Mouse (Mus musculus) CH12.LX (cell line): ENCODE measurements around the gene Dpy19l3. TPM values are rescaled to one million over a fixed set of nuclear protein-coding genes. Genes with fewer than 3 reads are reported as not detected.
A peak's percentile ranks its signal among the peaks of the same experiment; 100 is the strongest.

ENCODE experiments used
- DNase-seq: peaks from one replicate; pipeline ENCODE4 v3.0.0-alpha.2; 2013; ENCODE audit errors: extremely low read depth
- H3K27ac ChIP-seq: 2 replicates; pipeline ENCODE4 v1.5.1; 2012; ENCODE audit warnings: low read depth, mild to moderate bottlenecking, control low read depth, moderate library complexity; ENCODE audit not compliant: insufficient read depth
- H3K27me3 ChIP-seq: replicated peaks from 2 replicates; pipeline ENCODE3; 2012; ENCODE audit warnings: inconsistent platforms
- H3K36me3 ChIP-seq, 2 experiments: replicated peaks in 1 of 2; 2 replicates each; pipeline versions ENCODE3 to v1.6.1; 2012; ENCODE audit warnings: inconsistent platforms in 1 of 2, low read length in 1 of 2, mild to moderate bottlenecking in 1 of 2, mixed read lengths in 1 of 2, moderate library complexity in 1 of 2; ENCODE audit not compliant: control insufficient read depth in 1 of 2, insufficient read depth in 1 of 2
- H3K4me1 ChIP-seq, 2 experiments: 2 replicates each; pipeline ENCODE4 v1.6.1; 2012; ENCODE audit warnings: inconsistent platforms in 1 of 2, moderate library complexity in 1 of 2; ENCODE audit not compliant: insufficient read depth in 2 of 2, control insufficient read depth in 1 of 2
- H3K4me2 ChIP-seq: 2 replicates; pipeline ENCODE4 v1.6.1; 2012; ENCODE audit warnings: low read depth, mild to moderate bottlenecking, control low read depth; ENCODE audit not compliant: poor library complexity, insufficient read depth, severe bottlenecking
- H3K4me3 ChIP-seq, 3 experiments: fragments of 150-350 bp in 1 of 3; sonication (generic) in 1 of 3; replicated peaks in 1 of 3; 2 replicates each; pipeline versions ENCODE3 to v1.5.1; 2011 to 2012; ENCODE audit warnings: low read depth in 2 of 3, low read length in 2 of 3, mild to moderate bottlenecking in 2 of 3, moderate library complexity in 2 of 3, control low read depth in 1 of 3, improper control_type of control experiment in 1 of 3, inconsistent platforms in 1 of 3, mixed read lengths in 1 of 3; ENCODE audit not compliant: poor library complexity in 1 of 3
- H3K79me2 ChIP-seq: replicated peaks from 2 replicates; pipeline ENCODE4 v1.6.1; 2012; ENCODE audit warnings: mild to moderate bottlenecking, moderate library complexity; ENCODE audit not compliant: control insufficient read depth, poor library complexity, insufficient read depth, severe bottlenecking; ENCODE audit errors: extremely low read depth
- H3K9ac ChIP-seq: 2 replicates; pipeline ENCODE4 v1.6.1; 2012; ENCODE audit warnings: low read depth, mild to moderate bottlenecking, control low read depth, moderate library complexity; ENCODE audit not compliant: insufficient read depth
- H3K9me3 ChIP-seq: replicated peaks from 2 replicates; pipeline ENCODE3; 2012; ENCODE audit warnings: low read length, inconsistent platforms, mixed read lengths
- BHLHE40 ChIP-seq: IDR thresholded peaks from 2 replicates; pipeline ENCODE4 v1.6.1; 2011; ENCODE audit warnings: mild to moderate bottlenecking, low read depth, low read length, improper control_type of control experiment
- CHD1 ChIP-seq: IDR thresholded peaks from 2 replicates; pipeline ENCODE4 v1.6.1; 2012; ENCODE audit warnings: low read depth, low read length, improper control_type of control experiment, inconsistent platforms
- CTCF ChIP-seq, 2 experiments: IDR thresholded peaks in 1 of 2; conservative IDR thresholded peaks in 1 of 2; 2 replicates each; pipeline ENCODE4 v1.5.1; 2011 to 2012; ENCODE audit warnings: low read depth in 2 of 2, low read length in 2 of 2, improper control_type of control experiment in 1 of 2, inconsistent platforms in 1 of 2, mild to moderate bottlenecking in 1 of 2, moderate library complexity in 1 of 2
- E2F4 ChIP-seq: IDR thresholded peaks from 2 replicates; pipeline ENCODE4 v1.6.1; 2011; ENCODE audit warnings: low read depth, low read length, improper control_type of control experiment; ENCODE audit not compliant: insufficient replicate concordance
- ELF1 ChIP-seq: IDR thresholded peaks from 2 replicates; pipeline ENCODE4 v1.6.1; 2014; ENCODE audit warnings: low read depth, mild to moderate bottlenecking, inconsistent platforms, low read length, improper control_type of control experiment
- EP300 ChIP-seq: IDR thresholded peaks from 2 replicates; pipeline ENCODE4 v1.6.1; 2011; ENCODE audit warnings: low read length, improper control_type of control experiment
- ETS1 ChIP-seq: conservative IDR thresholded peaks from 2 replicates; pipeline ENCODE4 v1.6.1; 2012; ENCODE audit warnings: low read depth, mild to moderate bottlenecking, inconsistent platforms, low read length, improper control_type of control experiment, moderate library complexity
- HCFC1 ChIP-seq: IDR thresholded peaks from 2 replicates; pipeline ENCODE4 v1.6.1; 2012; ENCODE audit warnings: low read depth, mild to moderate bottlenecking, inconsistent platforms, low read length, improper control_type of control experiment
- IRF4 ChIP-seq: IDR thresholded peaks from 2 replicates; pipeline ENCODE4 v1.6.1; 2014; ENCODE audit warnings: low read depth, mild to moderate bottlenecking, inconsistent platforms, low read length, improper control_type of control experiment
- JUND ChIP-seq: conservative IDR thresholded peaks from 2 replicates; pipeline ENCODE4 v1.6.1; 2011; ENCODE audit warnings: low read depth, low read length, improper control_type of control experiment
- MAFK ChIP-seq: IDR thresholded peaks from 2 replicates; pipeline ENCODE4 v1.6.1; 2011; ENCODE audit warnings: low read length, improper control_type of control experiment; ENCODE audit not compliant: insufficient replicate concordance
- MAX ChIP-seq: IDR thresholded peaks from 2 replicates; pipeline ENCODE4 v1.6.1; 2011; ENCODE audit warnings: low read length, improper control_type of control experiment
- MEF2A ChIP-seq: IDR thresholded peaks from 2 replicates; pipeline ENCODE4 v1.6.1; 2014; ENCODE audit warnings: low read depth, mild to moderate bottlenecking, inconsistent platforms, low read length, improper control_type of control experiment, borderline replicate concordance
- NRF1 ChIP-seq: IDR thresholded peaks from 2 replicates; pipeline ENCODE4 v1.6.1; 2014; ENCODE audit warnings: low read depth, mild to moderate bottlenecking, inconsistent platforms, low read length, improper control_type of control experiment, moderate library complexity
- POLR2A ChIP-seq: IDR thresholded peaks from 2 replicates; pipeline ENCODE4 v1.6.1; 2011; ENCODE audit warnings: low read depth, mild to moderate bottlenecking, improper control_type of control experiment, low read length
- RAD21 ChIP-seq: IDR thresholded peaks from 2 replicates; pipeline ENCODE4 v1.6.1; 2011; ENCODE audit warnings: low read depth, mild to moderate bottlenecking, low read length, improper control_type of control experiment, moderate library complexity
- SMC3 ChIP-seq: IDR thresholded peaks from 2 replicates; pipeline ENCODE4 v1.6.1; 2011; ENCODE audit warnings: low read depth, low read length, improper control_type of control experiment
- TCF12 ChIP-seq: IDR thresholded peaks from 2 replicates; pipeline ENCODE4 v1.6.1; 2014; ENCODE audit warnings: low read depth, mild to moderate bottlenecking, inconsistent platforms, low read length, improper control_type of control experiment
- ZMIZ1 ChIP-seq: IDR thresholded peaks from 2 replicates; pipeline ENCODE4 v1.6.1; 2012; ENCODE audit warnings: low read depth, mild to moderate bottlenecking, inconsistent platforms, low read length, improper control_type of control experiment
- dilution Hi-C: fragments of 300-500 bp; cut with MboI; formaldehyde crosslinking; loops from 2 replicates; pipeline ENCODE4 v1.14.3; 2020; ENCODE audit warnings: low sequenced_read_pairs; ENCODE audit not compliant: extremely low pct_unique_long_range_greater_than_20kb, extremely low pct_ligation_motif_present
- in situ Hi-C: fragments of 300-500 bp; cut with MboI; formaldehyde crosslinking; loops from 3 replicates; pipeline ENCODE4 v1.14.3; 2019; ENCODE audit warnings: low sequenced_read_pairs, low pct_ligation_motif_present, low pct_unique_long_range_greater_than_20kb, mixed read lengths
- polyA plus RNA-seq: library from polyadenylated mRNA; unstranded; fragments of >175 nt; gene quantifications from 2 replicates; pipeline ENCODE4 v1.2.1, GENCODE M21; 2012; ENCODE audit warnings: low read depth; ENCODE audit not compliant: insufficient read length
- total RNA-seq, 2 experiments: library from RNA; depleted of rRNA; stranded (reverse); fragments of 300-350 nt in 1 of 2; fragments of >200 nt in 1 of 2; gene quantifications; 2 replicates each; pipeline ENCODE4 v1.2.3; 2012 to 2014

Gene Dpy19l3
- total and polyA plus RNA-seq, 3 experiments = 5.0 to 18.3 (median 5.5) TPM

DNA sequence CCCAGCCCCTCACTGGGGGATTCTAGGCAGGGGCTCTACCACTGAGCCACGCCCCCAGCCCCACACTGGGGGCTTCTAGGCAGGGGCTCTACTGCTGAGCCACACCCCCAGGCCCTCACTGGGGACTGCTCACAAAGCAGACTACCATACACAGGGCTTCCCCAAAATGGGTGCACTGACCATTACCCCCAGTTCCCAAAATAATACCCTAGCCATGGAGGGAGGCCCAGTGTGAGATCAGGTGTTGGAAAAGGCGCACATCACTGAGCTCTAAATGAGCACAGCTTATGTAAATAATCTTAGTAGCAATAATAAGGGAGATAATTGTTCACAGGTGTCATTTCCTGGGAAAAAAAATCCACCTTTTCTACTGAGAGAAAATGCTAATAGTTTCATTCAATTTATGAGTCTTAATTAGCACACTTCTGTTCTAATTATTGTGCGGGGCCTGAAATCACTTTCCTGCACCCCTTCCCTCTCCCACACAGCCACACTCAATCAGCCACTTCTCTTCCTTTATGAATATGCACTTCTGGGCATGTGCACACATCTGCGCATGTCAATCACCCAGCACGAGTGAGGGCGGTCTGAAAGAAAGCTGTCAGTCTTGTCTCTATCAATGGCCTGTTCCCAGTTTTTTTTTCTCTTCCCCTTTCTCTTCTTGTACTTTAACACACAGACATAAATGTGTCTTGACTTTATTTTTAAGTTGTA lies 70.7 kb downstream of the Dpy19l3 start:
- Histone ChIP-seq H3K9me3 (no peaks in the 10 kb centered on the region), H3K4me3 (no peak overlapping the region), H3K4me1 (peaks cover 0 to 19% of the 10 kb centered on the region in 2 experiments; a peak in 3 of 4 replicates), H3K4me2 (no peak overlapping the region), H3K36me3 (peaks cover 0 to 3% of the 10 kb centered on the region in 2 experiments), H3K79me2 (no peaks in the 10 kb centered on the region), H3K9ac (no peak overlapping the region), H3K27me3 (no peaks in the 10 kb centered on the region), H3K27ac (no peak overlapping the region)
- dilution Hi-C loops = no loop called here
- TF ChIP-seq RAD21 (no peak), MAFK (no peak), NRF1 (0 out of 2 replicates have a peak, but pooled peaks have one; percentile 27), BHLHE40 (peak; percentile 40; the same call in 1 of the 2 replicates)
- peak; percentile 31 for DNase-seq
- in situ Hi-C loops = no loop called here

DNA sequence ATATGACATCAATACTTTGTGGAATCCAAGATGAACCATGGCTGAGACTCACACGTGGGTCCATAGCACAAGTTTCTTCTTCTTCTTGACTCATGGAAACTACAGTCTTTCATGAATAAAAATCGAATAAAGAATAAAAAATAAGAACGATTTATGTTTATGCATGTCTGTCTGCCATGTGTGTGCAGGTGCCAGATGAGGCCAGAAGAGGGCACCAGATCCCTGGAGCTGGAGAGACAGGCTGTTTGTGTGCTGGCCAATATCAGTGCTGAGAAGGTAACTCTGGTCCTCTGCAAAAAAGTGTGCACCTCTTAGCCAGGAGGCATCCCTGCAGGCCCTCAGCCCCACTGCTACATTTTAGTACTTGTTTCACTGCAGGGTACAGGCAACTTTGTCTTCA lies 72.7 kb downstream of the Dpy19l3 start:
- dilution Hi-C loops = no loop called here
- no peak overlapping the region for H3K9ac ChIP-seq
- in situ Hi-C loops = no loop called here

DNA sequence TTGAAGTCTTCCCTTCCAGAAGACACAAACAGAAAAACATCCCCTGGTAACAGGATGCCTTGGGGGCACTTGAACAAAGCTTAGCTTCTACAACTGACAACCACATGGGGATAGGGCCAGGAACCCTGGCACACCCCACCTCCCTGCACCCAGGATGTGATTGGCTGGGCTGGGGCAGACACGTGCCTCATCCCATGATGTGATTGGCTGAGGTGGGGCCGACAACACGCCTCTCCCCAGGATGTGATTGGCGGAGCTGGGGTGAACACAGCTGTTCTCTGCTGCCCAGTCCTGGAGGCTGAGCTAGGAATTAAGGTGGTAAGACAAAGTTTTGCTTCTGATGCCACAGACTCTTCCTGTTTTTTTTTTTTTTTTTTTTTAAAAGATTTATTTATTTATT lies 75.3 kb downstream of the Dpy19l3 start:
- no peak overlapping the region for H3K4me3 ChIP-seq
- no peak for DNase-seq
- no peak overlapping the region for H3K4me2 ChIP-seq
- no peaks in the 10 kb centered on the region for H3K27me3 ChIP-seq
- H3K36me3 ChIP-seq = no peaks in the 10 kb centered on the region
- H3K4me1 ChIP-seq = peaks cover 0 to 13% of the 10 kb centered on the region in 2 experiments; a peak in 2 of 4 replicates
- in situ Hi-C loops (no loop called here), dilution Hi-C loops (no loop called here)
- H3K9me3 ChIP-seq = peaks cover 9% of the 10 kb centered on the region
- H3K9ac ChIP-seq = no peak overlapping the region
- H3K27ac ChIP-seq = no peak overlapping the region
- TF ChIP-seq HCFC1 = no peak
- no peak for TF ChIP-seq POLR2A
- TF ChIP-seq JUND = no peak
- no peak for TF ChIP-seq BHLHE40
- no peak for TF ChIP-seq ETS1
- TF ChIP-seq CHD1 = no peak
- H3K79me2 ChIP-seq = no peaks in the 10 kb centered on the region

More for the DNA sequence above, 72.7 kb downstream of the Dpy19l3 start:
- Histone ChIP-seq H3K36me3 (no peaks in the 10 kb centered on the region), H3K27ac (no peak overlapping the region), H3K79me2 (no peaks in the 10 kb centered on the region), H3K4me2 (no peak overlapping the region), H3K4me1 (peaks cover 0 to 17% of the 10 kb centered on the region in 2 experiments; a peak in 3 of 4 replicates), H3K9me3 (peaks cover 9% of the 10 kb centered on the region), H3K27me3 (no peaks in the 10 kb centered on the region), H3K4me3 (no peak overlapping the region)
- TF ChIP-seq MAX (no peak), E2F4 (no peak), SMC3 (peak; percentile 47), ZMIZ1 (no peak), ELF1 (no peak), CTCF (conservative IDR thresholded peaks at IDR 0.05 in 1 of 2, IDR thresholded peaks at IDR 0.05 in 1 of 2; ENCODE audit: low read depth in 2 of 2, low read length in 2 of 2) (peak; percentile 35 to 66; a peak in 3 of 4 replicates), MEF2A (no peak), POLR2A (no peak), MAFK (no peak), TCF12 (no peak), IRF4 (no peak), EP300 (no peak), NRF1 (no peak), RAD21 (peak; percentile 66)
- peak; percentile 30 for DNase-seq
